Mouse (Mus musculus) heart, embryonic 11.5 days (tissue): Measurements from ENCODE around the gene Cdca5. TPM values are rescaled to one million over a fixed set of nuclear protein-coding genes. Genes with fewer than 3 reads are reported as not detected.
A peak's percentile ranks its signal among the peaks of the same experiment; 100 is the strongest.
"Not testable (repeated sequence)": the region's sequence is repeated elsewhere in the genome, so short reads cannot be mapped to it uniquely, and the experiment has no call there.

Experiments used
- ATAC-seq: fragments of 200-750 bp; cut with Nextera tagmentation; replicated peaks from 2 replicates; pipeline ENCODE4 v1.8.0; 2017; ENCODE audit warnings: moderate library complexity; ENCODE audit not compliant: insufficient number of reproducible peaks, low FRiP score, low TSS enrichment
- H3K27ac ChIP-seq: fragments of 300-500 bp; sonication (generic); 2 replicates; pipeline ENCODE4 v1.5.1; 2014; ENCODE audit warnings: mild to moderate bottlenecking, low read depth, low read length
- H3K27me3 ChIP-seq: fragments of 300-500 bp; sonication (generic); 2 replicates; pipeline ENCODE4 v1.6.1; 2014; ENCODE audit warnings: mild to moderate bottlenecking, low read length, mixed read lengths; ENCODE audit not compliant: control insufficient read depth, insufficient read depth
- H3K36me3 ChIP-seq: fragments of 300-500 bp; sonication (generic); 2 replicates; pipeline ENCODE4 v1.6.1; 2014; ENCODE audit warnings: mild to moderate bottlenecking, low read length, moderate library complexity, mixed read lengths; ENCODE audit not compliant: control insufficient read depth, insufficient read depth
- H3K4me1 ChIP-seq: fragments of 300-500 bp; sonication (generic); 2 replicates; pipeline ENCODE4 v1.6.1; 2014; ENCODE audit warnings: low read length; ENCODE audit not compliant: control insufficient read depth, insufficient read depth
- H3K4me2 ChIP-seq: fragments of 300-500 bp; sonication (generic); 2 replicates; pipeline ENCODE4 v1.6.1; 2014; ENCODE audit warnings: mild to moderate bottlenecking, moderate library complexity
- H3K4me3 ChIP-seq: fragments of 300-500 bp; sonication (generic); 2 replicates; pipeline ENCODE4 v1.5.1; 2014; ENCODE audit warnings: low read depth, low read length
- H3K9ac ChIP-seq: fragments of 300-500 bp; sonication (generic); 2 replicates; pipeline ENCODE4 v1.6.1; 2014; ENCODE audit warnings: mild to moderate bottlenecking, low read depth, low read length, moderate library complexity
- H3K9me3 ChIP-seq: fragments of 300-500 bp; sonication (generic); replicated peaks from 2 replicates; pipeline ENCODE4 v1.6.1; 2016; ENCODE audit warnings: low read length; ENCODE audit not compliant: control insufficient read depth
- WGBS: fragments of 180-500 bp; shearing (Covaris S2); extraction: QIAGEN DNeasy Blood & Tissue Kit; methylation state at CpG from one replicate; pipeline ENCODE4 v1.1.7; 2014; ENCODE audit not compliant: insufficient replicate concordance; 5-methylcytosine and 5-hydroxymethylcytosine counted together
- polyA plus RNA-seq: library from polyadenylated mRNA; unstranded; fragments of >200 nt; fragmentation: Nextera tagmentation; extraction: Ambion mirVana; gene quantifications from 2 replicates; pipeline ENCODE4 v1.2.1, GENCODE M21; 2014

The Cdca5 gene
- 31.1 and 33.4 TPM in 2 replicates for polyA plus RNA-seq

DNA sequence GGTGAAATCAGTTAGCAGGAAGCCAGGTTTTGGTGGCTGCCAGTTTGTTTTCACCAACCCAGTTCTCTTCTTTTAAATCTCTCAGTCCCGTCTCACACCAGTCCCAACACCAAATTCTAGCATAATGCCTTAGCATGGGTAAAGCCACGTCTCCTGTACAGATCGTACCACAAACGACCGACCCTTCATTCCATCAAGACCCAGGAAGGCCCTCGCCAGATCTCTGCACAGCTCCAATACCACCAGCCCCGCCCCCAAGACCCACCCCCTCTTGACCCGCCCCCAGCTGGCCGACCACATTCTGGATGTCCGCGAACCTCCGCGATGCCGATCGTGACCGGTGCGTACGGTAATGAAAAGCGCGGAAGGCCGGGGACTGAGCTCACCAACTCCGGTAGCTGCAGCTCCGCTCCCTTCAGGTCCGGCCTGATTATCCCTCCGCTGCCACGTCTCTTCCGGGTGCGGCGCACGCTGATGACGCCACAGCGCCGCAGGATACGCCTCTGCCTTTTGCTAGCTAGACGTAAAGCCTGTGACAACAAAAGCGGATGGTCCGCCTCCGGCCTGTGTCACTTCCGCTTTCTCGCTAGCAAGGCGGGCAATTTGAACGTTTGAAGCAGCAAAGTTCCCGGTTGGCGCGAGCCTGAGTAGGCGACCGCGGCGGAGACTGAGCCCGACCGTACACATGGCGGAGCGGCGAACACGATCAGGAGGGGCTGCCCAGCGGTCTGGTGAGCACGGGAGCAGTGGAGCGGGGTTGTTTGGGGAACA, at the start of gene Cdca5, which contains the start of gene Zfpl1:
Gene Cdca5, plus strand, starts transcription at position 506 of the 771 bp plus-strand sequence.
Gene Zfpl1, minus strand, starts transcription at position 479 of the 771 bp plus-strand sequence.
- Histone ChIP-seq H3K4me2 (peak within 1 kb of the TSS; percentile 94), H3K36me3 (peaks cover 18% of the 10 kb centered on the region), H3K27me3 (no peaks in the 10 kb centered on the region), H3K9me3 (no peaks in the 10 kb centered on the region), H3K9ac (peak within 1 kb of the TSS; percentile 78), H3K27ac (peak within 1 kb of the TSS; percentile 64), H3K4me3 (peak within 1 kb of the TSS; percentile 92), H3K4me1 (peaks cover 11% of the 10 kb centered on the region)
- under 1% methylated on average over 58 of the region's 58 CpGs for WGBS
- peak; percentile 78 for ATAC-seq

DNA sequence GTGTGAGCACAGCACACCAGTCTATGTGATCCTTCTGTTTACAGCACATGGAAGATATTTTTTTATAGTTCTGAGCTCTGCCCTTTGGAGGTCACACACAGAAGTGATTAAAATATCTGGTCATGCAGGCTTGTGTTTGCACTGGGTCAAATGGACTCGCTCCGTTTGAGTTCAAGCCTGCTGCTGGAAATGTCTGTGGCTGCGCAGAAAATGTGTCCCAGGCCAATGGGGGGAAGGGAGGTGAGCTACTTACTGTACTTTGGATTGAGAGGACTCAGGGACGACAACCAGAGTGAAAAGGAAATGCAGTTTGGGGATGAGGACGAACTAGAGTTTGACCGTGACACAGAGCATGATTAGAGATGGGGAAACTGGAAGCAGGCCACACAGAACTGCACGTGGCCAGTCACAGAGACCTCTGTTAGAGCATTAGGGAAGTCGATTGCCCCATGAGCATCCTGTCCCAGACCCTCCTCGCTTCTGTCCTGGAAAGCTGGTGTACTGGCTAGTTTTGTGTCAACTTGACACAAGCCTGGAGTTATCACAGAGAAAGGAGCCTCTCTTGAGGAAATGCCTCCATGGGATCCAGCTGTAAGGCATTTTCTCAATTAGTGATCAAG, 48.7 kb upstream of the Cdca5 start:
- 68% methylated on average over 9 of the region's 9 CpGs for WGBS
- no peak overlapping the region for H3K9ac ChIP-seq
- H3K4me3 ChIP-seq = no peak overlapping the region
- H3K27ac ChIP-seq = no peak overlapping the region
- no peak overlapping the region for H3K4me2 ChIP-seq
- ATAC-seq = no peak
- no peaks in the 10 kb centered on the region for H3K36me3 ChIP-seq
- H3K4me1 ChIP-seq = no peaks in the 10 kb centered on the region
- no peaks in the 10 kb centered on the region for H3K27me3 ChIP-seq
- H3K9me3 ChIP-seq = no peaks in the 10 kb centered on the region

DNA sequence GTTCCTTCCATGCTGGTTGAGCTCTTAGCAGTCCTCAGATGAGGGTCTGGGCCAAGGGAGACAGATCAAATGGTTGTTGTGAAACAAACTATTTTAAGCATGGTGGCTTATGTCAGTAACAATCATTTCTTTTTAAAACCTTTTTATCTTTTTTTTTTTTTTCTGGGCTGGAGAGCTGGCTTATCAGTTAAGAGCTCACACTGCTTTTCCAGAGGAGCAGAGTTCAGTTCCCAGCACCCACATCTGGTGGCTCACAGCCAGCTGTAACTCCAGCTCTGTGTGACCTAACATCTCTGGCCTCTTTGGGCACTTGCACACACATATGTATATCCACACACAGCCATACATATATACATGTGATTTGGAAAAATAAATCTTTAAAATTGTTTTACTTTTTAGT, 47.1 kb upstream of the Cdca5 start:
- Histone ChIP-seq H3K9ac (no peak overlapping the region), H3K27ac (no peak overlapping the region), H3K9me3 (no peaks in the 10 kb centered on the region), H3K4me2 (no peak overlapping the region), H3K36me3 (no peaks in the 10 kb centered on the region), H3K4me1 (no peaks in the 10 kb centered on the region), H3K27me3 (no peaks in the 10 kb centered on the region), H3K4me3 (no peak overlapping the region)
- ATAC-seq = no peak

DNA sequence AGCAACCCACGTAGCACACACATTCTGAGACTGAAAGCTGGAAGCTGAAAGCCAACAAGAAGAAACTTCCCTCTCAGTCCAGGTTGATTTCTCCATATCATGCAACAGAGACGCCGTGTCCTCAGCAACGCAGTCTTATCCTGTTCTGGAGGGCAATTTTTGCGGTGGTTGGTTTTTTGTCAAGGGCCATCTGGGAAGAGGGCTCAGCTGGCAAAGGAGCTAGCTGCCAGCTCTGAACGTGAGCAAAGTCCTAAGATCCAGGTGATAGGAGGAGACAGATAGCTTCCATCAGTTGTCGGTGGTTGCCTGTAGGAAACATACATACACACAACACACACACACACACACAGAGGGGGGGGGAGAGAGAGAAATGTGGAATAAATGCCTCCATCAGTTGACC, 46.5 kb upstream of the Cdca5 start:
- WGBS = 79% methylated on average over 7 of the region's 7 CpGs

DNA sequence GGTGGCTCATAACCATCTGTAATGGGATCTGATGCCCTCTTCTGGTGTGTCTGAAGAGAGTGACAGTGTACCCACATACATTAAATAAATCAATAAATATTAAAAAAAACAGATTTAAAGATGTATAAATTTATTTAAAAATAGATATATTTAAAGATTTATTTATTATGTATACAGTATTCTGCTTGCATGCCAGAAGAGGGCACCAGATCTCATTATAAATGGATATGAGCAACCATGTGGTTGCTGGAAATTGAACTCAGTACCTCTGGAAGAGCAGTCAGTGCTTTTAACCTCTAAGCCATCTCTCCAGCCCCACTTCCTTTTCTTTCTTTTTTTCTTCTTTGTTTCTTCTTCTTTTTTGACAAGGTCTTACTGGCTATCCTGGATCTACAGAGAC, 44.8 kb upstream of the Cdca5 start:
- ATAC-seq = no peak
- Histone ChIP-seq H3K9me3 (no peaks in the 10 kb centered on the region), H3K27ac (no peak overlapping the region), H3K36me3 (no peaks in the 10 kb centered on the region), H3K27me3 (no peaks in the 10 kb centered on the region), H3K4me3 (no peak overlapping the region), H3K4me1 (no peaks in the 10 kb centered on the region), H3K9ac (no peak overlapping the region), H3K4me2 (no peak overlapping the region)

More for the DNA sequence above, 46.5 kb upstream of the Cdca5 start:
- no peaks in the 10 kb centered on the region for H3K36me3 ChIP-seq
- H3K4me2 ChIP-seq = no peak overlapping the region
- H3K27ac ChIP-seq = no peak overlapping the region
- H3K9ac ChIP-seq = no peak overlapping the region
- H3K4me1 ChIP-seq = no peaks in the 10 kb centered on the region
- no peaks in the 10 kb centered on the region for H3K27me3 ChIP-seq
- no peaks in the 10 kb centered on the region for H3K9me3 ChIP-seq
- H3K4me3 ChIP-seq = no peak overlapping the region
- ATAC-seq = no peak

DNA sequence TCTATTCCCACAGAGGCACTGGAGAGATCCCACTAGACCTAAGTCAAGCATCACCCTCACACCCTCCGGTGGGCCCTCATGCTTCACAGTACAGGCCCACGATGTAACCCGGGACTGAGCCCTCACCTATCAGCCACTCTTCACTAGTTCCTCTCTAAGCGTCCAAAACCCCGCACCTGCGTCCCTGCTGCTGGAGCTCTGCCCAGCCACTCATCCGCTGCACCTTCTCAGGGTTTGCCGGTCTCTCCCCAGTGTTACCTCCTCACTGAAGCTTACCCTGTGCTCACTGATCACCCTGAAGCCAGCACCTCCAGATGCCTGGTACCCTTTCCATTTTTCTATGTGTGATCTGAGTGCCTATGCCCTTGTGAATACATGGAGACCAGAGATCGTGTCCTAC, 42.5 kb upstream of the Cdca5 start:
- 78% methylated on average over 9 of the region's 9 CpGs for WGBS
- no peak for ATAC-seq
- H3K9me3 ChIP-seq = no peaks in the 10 kb centered on the region

DNA sequence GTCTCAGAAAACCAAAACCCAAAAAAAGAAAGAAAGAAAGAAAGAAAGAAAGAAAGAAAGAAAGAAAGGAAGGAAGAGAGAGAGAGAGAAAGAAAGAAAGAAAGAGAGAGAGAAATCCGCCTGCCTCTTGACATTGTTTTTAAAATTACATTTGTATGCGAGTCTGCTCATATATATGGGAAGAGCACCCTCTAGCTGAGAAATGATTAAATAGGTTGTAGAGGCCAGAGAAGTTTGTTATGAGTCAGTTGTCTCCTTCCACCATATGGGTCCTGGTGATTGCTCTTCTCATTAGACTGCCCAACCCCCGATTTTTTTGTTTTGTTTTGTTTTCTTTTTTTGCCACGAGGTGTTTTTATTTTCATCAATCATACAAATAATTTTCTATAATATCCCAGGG, 40.7 kb upstream of the Cdca5 start:
- not testable (repeated sequence) for H3K9me3 ChIP-seq, H3K27ac ChIP-seq, H3K4me3 ChIP-seq, H3K4me2 ChIP-seq, H3K27me3 ChIP-seq, H3K36me3 ChIP-seq, ATAC-seq, H3K9ac ChIP-seq
- peaks cover 16% of the 10 kb centered on the region for H3K4me1 ChIP-seq
- WGBS = 60% methylated on average over 4 of the region's 4 CpGs

More for the DNA sequence above, 42.5 kb upstream of the Cdca5 start:
- Histone ChIP-seq H3K4me1 (peaks cover 6% of the 10 kb centered on the region), H3K36me3 (no peaks in the 10 kb centered on the region), H3K4me2 (no peak overlapping the region), H3K27me3 (no peaks in the 10 kb centered on the region), H3K27ac (no peak overlapping the region), H3K9ac (no peak overlapping the region), H3K4me3 (no peak overlapping the region)

DNA sequence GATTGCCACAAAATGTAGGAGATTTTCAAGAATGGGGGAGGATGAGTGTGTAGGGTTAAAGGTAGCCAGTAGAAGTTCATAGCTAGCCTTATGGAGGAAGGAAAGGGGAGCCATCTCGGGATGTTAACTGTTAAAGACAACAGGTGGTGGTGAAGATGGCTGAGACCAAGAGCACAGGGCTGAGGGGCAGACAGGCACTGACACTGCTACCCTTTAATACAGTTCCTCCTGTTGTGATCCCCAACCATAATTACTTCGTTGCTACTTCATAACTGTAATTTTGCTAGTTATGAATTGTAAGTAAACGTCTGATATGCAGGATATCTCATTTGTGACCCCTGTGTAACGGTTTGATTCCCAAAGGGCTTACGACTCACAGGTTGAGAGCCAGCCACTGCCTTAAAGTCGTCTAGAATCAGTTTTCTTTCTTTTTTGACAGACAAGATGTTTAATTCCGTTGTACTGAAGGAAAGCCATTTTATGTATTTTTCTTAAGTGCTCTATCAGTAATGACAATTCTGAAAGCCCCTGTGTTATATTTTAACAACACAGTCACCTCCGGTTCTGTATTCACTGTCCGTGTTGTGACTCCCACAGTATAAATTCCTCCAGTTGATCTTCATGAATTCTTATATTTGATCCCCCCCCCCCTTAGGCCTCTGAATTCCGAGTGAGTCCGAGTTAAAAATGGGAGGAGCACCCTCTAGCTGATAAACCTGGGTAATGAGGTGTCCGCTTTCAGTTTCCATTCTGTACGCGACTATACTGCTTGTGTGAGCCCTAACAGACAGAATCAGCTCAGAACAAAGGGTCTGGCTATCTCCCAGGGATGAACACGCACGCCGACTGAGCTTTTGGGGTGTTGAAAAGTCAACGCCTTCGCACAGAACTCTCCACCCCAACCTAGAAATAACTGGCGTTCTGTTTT, 39.2 kb upstream of the Cdca5 start:
- H3K4me3 ChIP-seq = peak overlapping the region; percentile 82
- no peaks in the 10 kb centered on the region for H3K9me3 ChIP-seq
- H3K9ac ChIP-seq = peak overlapping the region; percentile 94
- H3K4me1 ChIP-seq = peaks cover 16% of the 10 kb centered on the region
- peak overlapping the region; percentile 98 for H3K27ac ChIP-seq
- H3K4me2 ChIP-seq = peak overlapping the region; percentile 97
- H3K27me3 ChIP-seq = no peaks in the 10 kb centered on the region
- ATAC-seq = no peak
- WGBS = 18% methylated on average over 20 of the region's 20 CpGs
- peaks cover 22% of the 10 kb centered on the region for H3K36me3 ChIP-seq
